Mouse (Mus musculus): ENCODE results near the gene Ddx46.

Ddx46 gene

DNA sequence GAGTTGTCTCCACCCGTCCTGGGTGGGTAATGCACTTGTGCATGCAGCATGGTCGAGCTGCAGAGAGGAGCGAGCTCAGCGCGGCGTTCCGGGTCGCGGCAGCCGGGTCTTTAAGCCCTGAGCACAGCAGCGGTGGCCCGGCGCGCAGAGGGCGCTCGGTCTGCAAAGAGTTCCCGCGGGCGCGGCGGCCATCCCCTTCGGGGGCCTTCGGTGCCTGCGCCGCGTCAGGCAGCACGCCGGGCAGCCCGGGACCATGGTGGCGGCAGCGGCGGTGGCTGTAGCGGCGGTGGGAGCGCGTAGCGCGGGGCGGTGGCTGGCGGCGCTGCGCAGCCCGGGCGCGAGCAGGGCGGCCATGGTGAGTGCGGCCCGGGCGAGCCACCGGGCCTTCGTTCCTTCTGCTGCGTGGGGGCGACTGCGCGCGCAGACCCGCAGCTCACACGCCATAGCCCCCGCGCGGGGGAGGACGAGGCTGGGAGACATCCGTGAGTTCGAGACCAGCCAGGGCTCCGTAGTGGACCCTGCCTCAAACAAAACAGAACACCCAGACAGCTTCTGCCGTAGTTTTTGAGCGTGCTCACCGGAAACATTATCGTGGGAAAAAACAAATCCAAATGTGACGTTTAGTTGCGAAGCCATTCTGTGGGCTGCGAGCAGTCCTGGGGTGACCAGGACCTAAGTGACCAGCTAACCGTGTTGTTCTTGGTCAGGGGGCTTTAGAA, 92.5 kb downstream of the Ddx46 start, which contains the start of gene Pcbd2:
Gene Pcbd2 (plus strand): TSS at position 249 of the 719 bp plus-strand sequence.
- DNase-seq = peak; percentile 77 to 84

DNA sequence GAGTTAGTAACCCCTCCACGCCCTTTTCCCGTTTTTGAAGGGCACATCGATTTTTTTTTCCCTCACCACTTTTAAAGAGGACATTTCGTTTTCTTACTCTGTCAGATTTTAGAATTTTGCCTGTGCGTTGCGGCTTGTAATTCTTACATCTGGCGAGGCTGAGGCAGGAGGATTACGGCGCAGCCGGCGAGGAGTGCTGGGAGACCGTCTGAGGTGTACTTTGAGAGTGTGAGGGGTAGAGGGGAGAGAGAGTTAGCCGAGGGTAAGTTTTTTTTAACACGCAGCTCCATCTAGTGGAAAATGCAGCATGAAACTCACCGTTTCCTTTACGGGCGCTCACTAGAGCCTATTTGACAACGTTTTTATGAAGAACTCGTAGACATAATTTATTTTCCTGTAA, 93.0 kb downstream of the Ddx46 start:
- peak; percentile 49 to 63 for DNase-seq

DNA sequence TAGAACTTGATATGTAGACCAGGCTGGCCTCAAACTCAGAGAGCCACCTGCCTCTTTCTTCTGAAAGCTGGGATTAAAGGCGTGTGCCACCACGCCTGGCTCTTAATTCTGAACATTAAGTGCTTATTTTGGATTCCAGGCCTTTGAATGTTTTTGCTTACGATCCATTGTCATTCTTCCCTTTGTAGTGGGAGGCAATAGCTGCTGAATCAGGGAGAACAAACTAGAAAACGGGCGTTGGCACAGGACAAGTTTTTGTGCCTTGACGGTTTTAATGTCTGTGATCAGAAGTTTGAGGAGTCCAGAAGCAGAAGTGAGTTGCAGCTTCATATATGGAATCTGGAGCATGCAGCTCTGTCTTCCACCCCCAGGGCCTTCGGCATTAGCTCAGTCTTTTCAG, 95.9 kb downstream of the Ddx46 start:
- DNase-seq = no peak

Measured in cerebellum, postnatal 36 days (tissue).